Mouse (Mus musculus) kidney, postnatal 4 days (tissue): ENCODE results near the gene H2-Ke6.
A peak's percentile ranks its signal among the peaks of the same experiment; 100 is the strongest.

Experiments used
- DNase-seq, 2 experiments: peaks; one replicate each; pipeline ENCODE4 v3.0.0; 2021; ENCODE audit warnings: mixed read lengths in 2 of 2

The H2-Ke6 gene

GRCm38 (mm10) chr17:33995651-33996050, 32.2 kb downstream of the H2-Ke6 start:
- DNase-seq: no peak

- DNase-seq: no peak
Measured at GRCm38 (mm10) chr17:33994959-33995358, 32.9 kb downstream of the H2-Ke6 start.

- peak; percentile 68 to 73 for DNase-seq
Measured at GRCm38 (mm10) chr17:33991788-33992664, 35.8 kb downstream of the H2-Ke6 start.

GRCm38 (mm10) chr17:33982136-33982535, 45.7 kb downstream of the H2-Ke6 start:
- peak; percentile 80 for DNase-seq

DNA sequence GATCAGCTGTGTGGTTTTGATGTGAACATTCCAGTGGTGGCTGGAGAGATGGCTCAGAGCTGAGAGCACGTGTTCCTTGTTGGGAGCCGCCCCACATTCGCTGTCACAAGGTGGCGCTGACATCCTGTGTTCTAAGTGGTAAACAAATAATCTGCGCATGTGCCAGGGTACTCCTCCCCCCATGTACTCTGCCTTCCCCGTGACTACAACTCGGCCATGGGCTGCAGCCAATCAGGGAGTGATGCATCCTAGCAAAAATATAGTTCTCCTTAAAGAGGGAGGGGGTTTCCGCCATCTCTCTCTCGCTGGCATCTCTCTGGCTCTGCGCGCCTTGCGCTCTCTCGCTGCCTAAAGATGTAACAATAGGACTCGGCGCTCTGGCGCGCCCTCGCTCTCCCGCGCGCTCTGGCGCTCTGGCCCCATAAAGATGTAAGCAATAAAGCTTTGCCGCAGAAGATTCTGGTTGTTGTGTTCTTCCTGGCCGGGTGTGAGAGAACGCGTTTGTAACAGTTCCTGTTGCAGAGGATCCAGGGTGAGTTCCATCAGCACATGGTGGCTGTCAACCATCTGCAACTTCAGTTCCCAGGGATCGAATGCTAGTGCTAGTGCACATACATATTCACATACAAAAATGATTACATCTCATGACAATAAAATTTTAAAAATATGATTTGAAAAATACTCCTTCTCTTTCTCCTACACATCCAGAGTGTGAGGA, 46.5 kb downstream of the H2-Ke6 start:
- DNase-seq: peak; percentile 91 to 94

GRCm38 (mm10) chr17:33980181-33981035, 47.5 kb downstream of the H2-Ke6 start:
- no peak for DNase-seq

- no peak for DNase-seq
Measured at GRCm38 (mm10) chr17:33979512-33980050, 48.3 kb downstream of the H2-Ke6 start.

GRCm38 (mm10) chr17:33978631-33979031, 49.2 kb downstream of the H2-Ke6 start:
- peak; percentile 73 to 87 for DNase-seq

GRCm38 (mm10) chr17:33977861-33978557, 49.9 kb downstream of the H2-Ke6 start:
- DNase-seq: no peak
